Mouse (Mus musculus) embryonic fibroblast, embryonic 13.5 days (primary cell): ENCODE results near the gene Ctso. TPM values are rescaled to one million over a fixed set of nuclear protein-coding genes. Genes with fewer than 3 reads are reported as not detected.

Source experiments
- H3K27ac ChIP-seq: 2 replicates; pipeline ENCODE4 v1.5.1; 2012; ENCODE audit warnings: low read length, control low read depth, inconsistent platforms; ENCODE audit not compliant: insufficient read depth
- H3K4me1 ChIP-seq: 2 replicates; pipeline ENCODE4 v1.6.1; 2011; ENCODE audit warnings: low read length; ENCODE audit not compliant: control insufficient read depth, insufficient read depth
- H3K4me3 ChIP-seq: 2 replicates; pipeline ENCODE4 v1.5.1; 2011; ENCODE audit warnings: mild to moderate bottlenecking, control low read depth, low read length; ENCODE audit not compliant: insufficient read depth
- CTCF ChIP-seq: IDR thresholded peaks from 2 replicates; pipeline ENCODE4 v1.5.1; 2011; ENCODE audit warnings: mild to moderate bottlenecking, control low read depth, low read length, moderate library complexity, borderline replicate concordance; ENCODE audit not compliant: insufficient read depth
- POLR2A ChIP-seq: IDR thresholded peaks from 2 replicates; pipeline ENCODE4 v1.6.1; 2011; ENCODE audit warnings: low read depth, mild to moderate bottlenecking, control low read depth, low read length, moderate library complexity
- polyA plus RNA-seq: library from polyadenylated mRNA; stranded (reverse); fragments of >200 nt; gene quantifications from 2 replicates; pipeline ENCODE4 v1.2.4, GENCODE M21; 2011; ENCODE audit warnings: low read depth; ENCODE audit not compliant: missing spikeins, insufficient read length

Ctso gene
- 10.6 and 12.9 TPM in 2 replicates for polyA plus RNA-seq

DNA sequence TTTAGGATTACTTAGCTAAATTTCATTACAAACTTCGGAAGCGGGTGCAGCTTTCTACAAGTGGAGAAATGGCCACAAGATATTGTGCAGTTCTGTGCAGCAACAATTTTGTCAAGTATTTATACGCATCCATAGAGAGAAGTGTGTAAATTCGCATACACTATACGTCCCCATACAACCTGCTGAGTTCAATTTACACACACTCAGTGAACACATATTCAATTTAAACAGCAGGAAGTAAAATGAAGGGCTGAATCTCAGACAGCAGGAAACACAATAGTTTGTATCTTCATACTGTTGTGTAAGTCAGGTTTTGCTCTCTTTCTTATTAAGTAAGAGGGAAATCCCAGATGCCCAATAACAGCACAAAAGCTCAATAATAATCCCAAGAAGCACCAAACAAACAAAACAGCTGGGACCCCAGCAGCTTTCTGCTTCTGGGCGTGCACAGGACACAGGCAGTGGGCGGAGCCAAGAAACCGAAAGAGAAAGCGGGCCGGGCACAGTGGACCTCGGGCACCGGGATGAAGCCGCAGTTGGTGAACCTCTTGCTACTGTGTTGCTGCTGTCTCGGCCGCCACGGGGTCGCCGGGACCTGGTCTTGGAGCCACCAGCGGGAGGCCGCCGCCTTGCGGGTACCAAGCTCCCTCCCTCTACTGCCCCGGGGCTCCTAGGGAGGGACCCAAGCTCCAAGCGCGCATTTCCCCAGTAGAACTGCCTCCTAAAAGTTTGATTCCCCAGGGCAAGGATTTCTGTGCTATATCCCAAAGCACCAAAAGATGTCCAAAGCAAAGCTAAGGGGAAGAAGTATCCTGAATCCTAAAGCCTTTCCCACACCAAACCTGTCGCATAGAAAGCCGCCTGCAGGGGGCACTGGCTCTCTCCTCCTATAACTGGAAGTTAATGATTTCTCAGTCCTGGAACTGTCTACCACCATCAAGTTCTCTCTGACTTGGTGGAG, at the start of gene Ctso:
Ctso (plus strand) TSS at position 461 of the 961 bp plus-strand sequence.
- H3K27ac ChIP-seq: peak within 1 kb of the TSS; percentile 69
- peak within 1 kb of the TSS; percentile 79 for H3K4me3 ChIP-seq
- TF ChIP-seq CTCF: 0 out of 2 replicates have a peak, but pooled peaks have one; percentile 2
- TF ChIP-seq POLR2A: peak; percentile 39; the same call in 1 of the 2 replicates
- H3K4me1 ChIP-seq: no peaks in the 10 kb centered on the region

DNA sequence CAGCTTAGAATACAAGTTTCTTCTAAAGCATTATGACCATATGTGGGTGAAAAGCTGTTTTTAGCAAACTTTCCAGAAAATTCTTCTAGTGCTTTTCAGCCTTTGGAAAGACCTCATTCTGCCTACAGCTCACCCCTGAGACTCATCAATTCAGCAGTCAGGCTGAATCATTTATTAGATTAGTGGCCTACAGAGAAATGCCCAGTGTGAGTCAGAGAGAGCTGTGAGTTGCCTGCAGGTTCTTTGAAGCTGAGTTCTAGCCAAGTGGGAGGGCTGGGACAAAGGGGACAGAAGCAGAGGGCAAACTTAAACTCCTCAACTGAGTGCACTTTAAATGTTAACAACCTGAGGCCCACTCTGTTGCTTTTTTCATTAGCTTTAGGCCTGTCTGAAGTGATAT, 48.5 kb upstream of the Ctso start:
- peaks cover 4% of the 10 kb centered on the region for H3K4me1 ChIP-seq
- H3K27ac ChIP-seq: peak overlapping the region; percentile 96
- TF ChIP-seq POLR2A: no peak
- no peak for TF ChIP-seq CTCF
- no peak overlapping the region for H3K4me3 ChIP-seq

DNA sequence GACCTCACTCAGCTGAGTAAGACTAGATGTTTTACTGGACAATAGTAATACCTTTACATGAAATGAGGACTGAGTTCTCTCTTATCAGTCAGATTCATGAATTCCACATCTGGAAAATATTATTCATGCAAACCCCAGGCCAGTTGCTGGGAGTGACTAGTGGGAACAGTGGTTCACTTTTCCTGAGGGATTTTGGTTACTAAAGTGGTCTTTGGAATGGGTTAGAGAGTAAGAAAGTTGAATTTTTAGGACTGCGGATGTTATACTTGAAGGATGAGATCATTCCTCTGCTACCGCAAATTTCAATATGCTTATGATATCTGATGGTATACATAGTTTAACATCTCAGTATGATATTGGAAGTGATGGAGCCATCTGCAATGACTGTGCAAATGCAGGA, 46.8 kb upstream of the Ctso start:
- Histone ChIP-seq H3K27ac (peak overlapping the region; percentile 55), H3K4me1 (peaks cover 4% of the 10 kb centered on the region), H3K4me3 (no peak overlapping the region)
- no peak for TF ChIP-seq CTCF
- TF ChIP-seq POLR2A: no peak

DNA sequence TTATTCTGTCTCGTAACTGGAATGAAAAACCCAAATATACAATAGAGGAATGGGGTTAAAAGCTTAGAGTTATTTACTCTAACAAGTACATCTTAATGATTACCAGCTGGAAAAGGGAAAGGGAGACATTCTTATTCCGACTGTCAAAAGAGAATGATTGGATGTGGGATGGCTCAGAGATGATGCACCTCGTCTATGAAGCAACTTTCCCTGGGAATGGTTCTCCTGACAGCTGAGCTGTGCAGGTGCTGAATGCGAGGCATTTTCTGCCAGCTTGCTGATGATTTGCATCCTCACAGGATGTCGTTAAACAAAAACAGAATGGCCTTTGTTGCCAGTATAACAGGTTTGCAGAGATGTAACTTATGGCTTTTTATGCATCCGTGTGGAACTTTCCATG, 43.3 kb upstream of the Ctso start:
- no peak overlapping the region for H3K27ac ChIP-seq
- TF ChIP-seq CTCF (no peak), POLR2A (no peak)
- H3K4me3 ChIP-seq: no peak overlapping the region
- H3K4me1 ChIP-seq: peaks cover 4% of the 10 kb centered on the region

DNA sequence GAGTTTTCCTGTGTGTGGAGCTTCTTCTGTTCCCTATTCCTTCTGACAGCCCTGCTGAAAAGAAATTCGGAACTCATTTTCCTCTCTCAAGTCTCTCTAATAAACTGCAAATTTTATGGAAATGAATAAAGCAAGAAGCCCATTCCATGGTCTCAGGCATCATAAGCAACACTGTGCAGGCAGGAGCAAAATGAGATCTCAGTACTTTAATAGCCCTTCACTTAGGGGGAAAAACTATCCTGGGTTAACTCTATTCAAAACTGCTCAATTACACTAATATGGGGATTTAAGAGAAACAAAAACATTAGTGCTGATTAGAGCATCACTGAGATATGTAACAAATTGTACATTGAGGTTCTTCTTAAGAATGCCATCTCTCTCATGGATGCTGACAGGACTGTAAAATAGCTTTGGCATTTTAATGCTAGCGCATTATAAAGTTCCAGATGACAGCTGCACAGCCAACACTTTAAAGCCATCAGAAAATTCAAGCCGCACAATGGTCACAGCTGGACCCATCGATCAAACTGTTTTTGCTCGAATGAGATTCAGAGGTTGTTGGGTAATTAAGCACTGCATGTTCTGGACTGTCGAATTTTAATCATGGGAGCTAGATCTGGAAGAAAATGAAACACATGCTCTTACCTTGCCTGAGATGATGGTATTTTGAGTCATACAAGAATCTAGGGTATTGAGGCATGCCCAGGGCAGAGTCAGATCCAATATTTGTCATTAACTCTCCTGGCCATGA, 21.9 kb upstream of the Ctso start:
- Histone ChIP-seq H3K27ac (no peak overlapping the region; the same call in 1 of the 2 replicates), H3K4me3 (no peak overlapping the region), H3K4me1 (peaks cover 3% of the 10 kb centered on the region)
- TF ChIP-seq CTCF (no peak), POLR2A (no peak)

DNA sequence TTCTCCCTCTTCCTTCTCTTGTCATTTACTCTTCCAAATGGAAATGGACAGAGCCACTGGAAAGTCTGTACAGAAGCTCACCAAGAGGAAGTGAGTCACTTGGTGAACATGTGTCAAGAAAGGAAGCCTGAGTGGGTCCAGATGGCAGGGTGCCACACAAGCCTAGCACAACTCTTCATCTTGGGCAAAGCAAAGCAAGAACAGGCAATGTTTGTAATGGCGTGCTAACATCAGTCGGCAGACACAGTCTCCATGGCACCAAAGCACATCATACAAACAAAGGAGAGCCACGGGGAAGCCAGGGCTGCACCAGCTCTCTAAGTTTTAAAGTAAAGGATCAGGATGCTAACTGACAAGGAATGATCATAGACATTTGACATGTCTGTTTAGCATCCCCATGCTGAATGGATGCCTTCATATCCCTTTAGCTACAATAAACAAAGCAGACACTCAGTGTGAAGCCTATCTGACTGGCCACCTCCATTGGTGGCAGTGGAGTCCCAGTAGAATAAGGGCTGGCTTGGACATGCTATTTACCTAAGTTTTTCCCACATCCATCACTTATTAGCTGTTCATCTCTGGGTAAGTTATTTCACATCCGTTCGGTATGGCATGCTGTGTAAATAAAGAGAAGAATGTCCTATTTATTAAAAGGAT, 16.2 kb upstream of the Ctso start:
- 0 out of 2 replicates have a peak overlapping the region, but pooled peaks have one; percentile 24 for H3K27ac ChIP-seq
- H3K4me3 ChIP-seq: no peak overlapping the region
- H3K4me1 ChIP-seq: peaks cover 10% of the 10 kb centered on the region; the same call in 1 of the 2 replicates
- TF ChIP-seq CTCF: no peak
- TF ChIP-seq POLR2A: no peak

DNA sequence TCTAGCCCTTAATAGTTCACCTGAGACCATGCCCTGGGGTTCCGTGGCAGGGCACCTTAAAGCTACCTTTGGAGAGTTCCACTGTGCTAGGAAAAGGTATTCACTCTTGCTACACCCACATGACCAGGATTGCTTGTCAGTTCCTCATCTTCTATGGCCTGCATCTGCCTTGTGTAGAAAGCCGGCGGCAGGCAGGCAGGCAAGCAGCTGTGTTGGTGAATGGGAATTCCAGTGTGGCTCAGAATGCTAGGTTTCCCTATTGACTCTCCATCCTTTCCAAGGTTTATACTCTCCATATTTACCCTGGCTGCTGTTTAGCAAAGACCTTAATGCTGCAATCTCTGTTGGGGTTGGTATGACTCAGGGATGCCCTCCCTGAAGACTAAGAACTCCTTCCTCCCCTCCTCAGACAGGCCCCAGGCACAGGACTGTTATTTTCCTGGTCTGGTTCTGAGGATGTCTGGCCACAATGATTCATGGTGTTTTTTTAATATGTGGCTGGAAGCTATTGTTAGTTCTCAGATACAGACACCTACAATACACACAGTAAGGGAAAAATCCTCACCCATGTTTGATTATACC, 15.0 kb upstream of the Ctso start:
- TF ChIP-seq CTCF (no peak), POLR2A (no peak)
- Histone ChIP-seq H3K4me3 (no peak overlapping the region), H3K27ac (peak overlapping the region; percentile 32), H3K4me1 (peaks cover 10% of the 10 kb centered on the region; the same call in 1 of the 2 replicates)

DNA sequence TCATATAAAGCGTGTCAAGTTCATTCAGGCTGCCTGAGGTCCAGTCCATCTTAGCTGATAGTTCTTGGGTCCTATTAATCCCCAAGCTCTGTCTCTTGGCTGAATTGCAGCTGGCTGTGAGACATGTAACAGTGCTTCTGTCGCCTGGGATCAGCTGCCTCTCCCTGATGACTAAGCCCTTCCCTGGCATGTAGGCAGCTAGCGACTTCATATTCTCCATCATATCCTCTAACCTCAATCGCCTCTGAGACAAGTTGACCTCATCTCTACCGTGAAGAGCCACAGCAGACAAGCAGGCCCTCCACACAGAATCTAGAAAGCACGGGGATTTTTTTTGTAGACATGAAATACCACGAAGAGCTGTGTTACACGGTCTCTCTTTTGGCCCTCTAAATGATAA, 14.2 kb upstream of the Ctso start:
- H3K27ac ChIP-seq: peak overlapping the region; percentile 79
- TF ChIP-seq CTCF (no peak), POLR2A (no peak)
- H3K4me1 ChIP-seq: peaks cover 13% of the 10 kb centered on the region
- H3K4me3 ChIP-seq: no peak overlapping the region

DNA sequence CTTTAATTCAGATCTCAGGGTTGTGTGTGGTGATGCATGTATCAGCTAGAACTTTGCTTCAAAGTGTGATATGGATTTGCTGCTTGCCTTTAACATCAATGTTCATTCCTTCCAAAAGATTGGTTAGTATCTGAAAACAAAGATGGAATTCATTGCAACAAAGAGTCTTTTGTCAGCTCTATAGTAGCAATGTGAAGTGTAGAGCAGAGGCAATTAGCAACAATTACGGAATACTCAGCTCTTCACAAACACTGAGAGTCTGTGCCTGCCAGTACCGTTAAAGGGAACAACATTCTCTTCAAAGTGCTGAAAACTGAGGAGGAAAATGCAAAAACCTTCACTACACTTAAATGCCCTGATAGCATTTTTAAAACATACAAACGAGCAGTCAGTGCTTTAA, 12.7 kb upstream of the Ctso start:
- Histone ChIP-seq H3K4me1 (peaks cover 13% of the 10 kb centered on the region), H3K27ac (no peak overlapping the region), H3K4me3 (no peak overlapping the region)
- TF ChIP-seq CTCF: no peak
- TF ChIP-seq POLR2A: no peak
